Mouse (Mus musculus): ENCODE measurements around the gene St5.

St5 gene

GRCm38 (mm10) chr7:109492616-109493318 lies 210.6 kb downstream of the St5 start:
- no peak for DNase-seq (ENCODE audit: low spot score in 2 of 2)

GRCm38 (mm10) chr7:109484221-109484620 lies 219.2 kb downstream of the St5 start:
- no peak for DNase-seq (ENCODE audit: low spot score in 2 of 2)

- no peak for DNase-seq (ENCODE audit: low spot score in 2 of 2)
These were observed 222.6 kb downstream of the St5 start for GRCm38 (mm10) chr7:109480765-109481197.

- DNase-seq (ENCODE audit: low spot score in 2 of 2): no peak
These were observed 225.5 kb downstream of the St5 start for GRCm38 (mm10) chr7:109477926-109478325.
